Mouse (Mus musculus) adrenal gland, postnatal 10 days (tissue): ENCODE measurements around the gene Krt36. TPM values are rescaled to one million over a fixed set of nuclear protein-coding genes. Genes with fewer than 3 reads are reported as not detected.

Experiments
- DNase-seq: peaks from one replicate; pipeline ENCODE4 v3.0.0; 2021; ENCODE audit warnings: mixed read lengths
- total RNA-seq, 2 experiments: library from RNA; stranded (reverse); gene quantifications; 2 replicates each; pipeline ENCODE4 v1.2.3; 2021

Gene Krt36
- total RNA-seq, 2 experiments from 2014 or later: 0.21 to 0.51 TPM

DNA sequence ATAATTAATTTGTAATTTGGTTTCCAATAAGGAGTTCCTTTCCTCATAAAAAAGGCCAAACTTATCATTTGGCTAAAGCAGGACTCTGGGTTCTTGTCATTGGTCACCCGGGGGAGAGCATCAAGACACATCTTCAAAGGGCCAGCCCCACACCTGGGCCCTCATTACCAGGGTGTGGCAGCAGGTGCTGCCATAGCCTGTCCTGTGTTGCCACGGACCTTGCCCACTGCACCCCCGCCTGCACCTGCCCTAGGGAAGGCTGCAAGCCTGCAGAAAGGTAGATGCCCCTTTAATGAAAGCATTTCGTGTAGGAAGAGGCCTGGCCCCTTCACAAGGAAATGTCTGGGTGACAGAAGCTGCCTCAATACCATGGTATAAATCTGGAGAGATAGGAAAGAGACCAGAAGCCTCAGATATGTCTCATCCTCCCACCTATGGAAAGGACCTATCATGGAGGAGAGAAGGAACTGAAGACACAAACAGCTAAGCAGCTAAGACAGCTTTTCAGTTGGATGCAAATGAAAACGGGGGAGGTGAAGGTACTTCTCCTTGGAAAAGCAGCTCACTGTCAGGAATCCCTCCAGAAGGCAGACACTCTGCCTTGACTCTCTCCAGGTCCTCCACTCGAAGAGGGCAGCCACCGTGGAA lies 16.9 kb downstream of the Krt36 start:
- no peak for DNase-seq

DNA sequence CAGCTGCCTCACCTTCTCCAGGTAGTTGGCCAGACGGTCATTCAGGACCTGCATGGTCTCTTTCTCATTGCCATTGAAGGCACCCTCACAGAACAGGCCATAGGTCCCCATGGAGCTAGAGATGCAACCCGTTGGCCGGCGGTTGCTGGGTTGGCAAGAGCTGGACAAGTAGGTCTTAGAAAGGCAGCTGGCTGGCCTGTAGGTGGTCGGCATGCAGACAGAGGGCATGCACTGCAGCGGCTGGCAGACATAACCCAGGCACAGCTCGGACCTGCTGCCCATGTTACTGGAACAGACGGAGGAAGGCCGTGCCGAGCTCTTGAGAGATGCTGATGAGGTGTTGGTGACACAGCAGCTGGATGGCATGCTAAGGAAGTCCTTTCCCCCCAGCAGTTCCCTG lies 17.6 kb downstream of the Krt36 start, which contains the start of gene Krt32:
Gene Krt32 (minus strand): TSS at position 366 of the 400 bp plus-strand sequence.
- no peak for DNase-seq

DNA sequence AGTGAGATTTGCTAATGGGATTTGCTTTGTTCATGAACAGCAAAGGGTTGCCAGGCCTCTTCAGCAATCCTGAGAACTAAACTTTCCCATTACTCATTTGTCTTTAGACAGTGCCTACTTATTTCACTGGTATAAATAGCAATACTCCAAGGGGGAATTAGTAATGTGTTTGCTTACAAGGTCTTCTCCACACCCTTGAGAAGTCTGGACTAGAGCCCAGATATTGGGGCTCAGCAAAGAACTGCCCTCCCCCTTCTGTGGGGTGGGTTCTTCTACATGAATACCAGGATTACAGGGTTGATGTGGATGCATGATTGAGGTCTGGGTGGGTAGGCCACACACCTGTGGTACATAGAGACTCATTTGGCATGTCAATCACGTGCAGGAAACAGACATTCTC lies 31.6 kb downstream of the Krt36 start:
- no peak for DNase-seq

DNA sequence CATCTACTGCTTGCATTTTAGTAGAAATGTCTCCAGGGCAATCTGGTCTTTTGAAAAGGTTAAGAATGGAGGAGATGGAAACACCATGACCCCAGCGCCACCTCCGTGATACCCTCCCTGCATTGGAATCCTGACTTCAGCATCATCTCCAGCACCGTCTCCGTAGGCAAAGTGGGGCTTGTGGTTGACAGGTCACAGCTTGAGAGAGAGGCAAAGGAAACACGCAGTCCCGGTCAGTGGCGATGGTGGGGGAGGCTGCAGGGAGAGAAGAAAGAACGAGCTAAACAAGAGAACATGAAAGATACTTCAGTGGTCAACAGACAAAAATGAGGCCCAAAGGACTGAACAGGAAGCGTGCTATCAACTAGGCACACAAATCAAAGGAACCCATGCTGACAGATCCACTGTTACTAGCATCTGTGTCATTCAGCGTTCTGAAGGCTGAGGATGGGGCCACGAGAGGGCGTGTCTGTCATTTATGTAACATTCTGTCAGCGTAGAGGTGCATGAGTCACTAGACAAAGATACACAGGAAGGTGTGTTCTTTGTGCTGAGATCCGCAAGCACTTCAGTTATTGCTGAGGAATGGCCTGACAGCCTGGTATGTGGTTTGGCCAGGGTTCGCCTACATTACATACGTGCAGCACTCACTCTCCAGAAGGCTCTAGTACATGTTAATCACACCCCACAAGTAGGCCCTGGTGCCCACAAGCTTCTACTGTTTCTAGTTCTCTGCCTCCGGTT lies 38.0 kb downstream of the Krt36 start:
- DNase-seq: peak; percentile 3

DNA sequence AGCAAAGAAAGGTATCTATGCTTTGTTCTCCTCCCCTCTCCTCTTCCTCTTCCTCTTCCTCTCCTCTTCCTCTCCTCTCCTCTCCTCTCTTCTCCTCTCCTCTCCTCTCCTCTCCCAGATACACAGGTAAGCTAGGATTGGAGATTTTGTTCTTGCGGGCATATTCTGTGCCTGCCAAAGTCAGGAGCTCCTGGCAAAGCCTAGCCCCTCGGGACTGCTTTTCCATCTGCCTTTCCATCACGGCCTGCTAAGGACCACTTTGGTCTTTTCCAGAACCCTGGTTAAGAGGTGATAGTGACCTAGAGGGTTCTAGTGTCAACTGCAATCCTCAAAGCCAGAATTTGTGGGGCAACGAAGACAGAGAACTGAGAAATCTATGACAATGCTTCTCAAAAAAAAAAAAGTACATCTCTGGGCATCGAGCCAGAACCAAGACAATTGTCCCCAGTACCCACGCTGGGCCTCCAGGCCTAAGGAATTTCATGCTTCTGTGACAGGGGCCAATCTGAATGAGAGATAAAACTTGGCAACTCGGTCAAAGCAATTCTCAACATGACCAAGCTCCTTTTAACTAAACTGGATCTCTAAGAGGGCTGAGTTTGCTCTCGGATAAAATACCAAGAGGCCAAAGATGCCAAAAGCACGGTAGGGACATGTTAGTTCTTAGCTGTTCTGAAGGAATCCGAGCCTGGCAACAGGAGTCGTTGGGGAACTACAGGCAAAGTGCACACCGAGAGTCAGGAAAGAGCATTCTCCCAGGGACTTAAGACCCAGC lies 39.0 kb downstream of the Krt36 start:
- no peak for DNase-seq

DNA sequence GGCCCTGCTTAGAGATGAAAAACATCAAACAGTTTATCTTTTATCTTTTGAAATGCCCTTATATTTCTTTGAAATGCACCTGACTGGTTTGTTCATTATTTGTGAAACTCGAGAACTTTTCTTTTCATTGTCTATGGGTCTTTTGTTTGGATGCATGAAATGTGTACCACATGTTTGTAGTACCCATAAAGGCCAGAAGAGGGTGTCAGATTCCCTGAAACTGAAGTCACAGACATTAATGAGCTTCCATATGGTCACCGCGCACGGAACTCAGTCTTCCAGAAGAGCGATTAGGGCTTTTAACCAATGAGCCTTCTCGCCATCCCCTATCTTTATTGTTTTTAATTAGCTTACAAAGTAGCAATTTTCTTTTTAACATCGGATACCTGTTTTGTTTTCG lies 46.6 kb downstream of the Krt36 start:
- DNase-seq: no peak

- peak; percentile 5 for DNase-seq
Observed at GRCm38 (mm10) chr11:100055686-100056655, 49.5 kb downstream of the Krt36 start.

Other genes starting within 250 kb of the Krt36 start
- gene Gm11568, start 247.7 kb downstream of the Krt36 start, total RNA-seq: not detected
- gene Gm11559, start 241.2 kb downstream of the Krt36 start, total RNA-seq: not detected
- gene Krtap9-1, start 232.2 kb downstream of the Krt36 start, total RNA-seq: not detected
- not detected for gene Gm11567, start 226.4 kb downstream of the Krt36 start, total RNA-seq
- gene Krtap31-1, start 197.7 kb downstream of the Krt36 start, total RNA-seq: not detected
- gene Gm11565, start 190.9 kb downstream of the Krt36 start, total RNA-seq: not detected
- not detected for gene Krtap31-2, start 169.3 kb downstream of the Krt36 start, total RNA-seq
- not detected for gene Krtap9-5, start 157.2 kb downstream of the Krt36 start, total RNA-seq
- not detected for gene Krtap29-1, start 126.6 kb downstream of the Krt36 start, total RNA-seq
- gene Krtap16-1, start 119.0 kb downstream of the Krt36 start, total RNA-seq: not detected
- not detected for gene Krtap17-1, start 111.6 kb downstream of the Krt36 start, total RNA-seq
- gene Krt33a, start 89.4 kb downstream of the Krt36 start, total RNA-seq: not detected
- gene Krt33b, start 75.8 kb downstream of the Krt36 start, total RNA-seq: not detected
- not detected for gene Krt34, start 64.1 kb downstream of the Krt36 start, total RNA-seq
- not detected for gene Krt31, start 55.1 kb downstream of the Krt36 start, total RNA-seq
- gene Krt32, start 17.4 kb downstream of the Krt36 start, total RNA-seq: not detected
- gene Krt35, start 9.4 kb downstream of the Krt36 start, total RNA-seq: not detected
- not detected for gene Krt13, start 15.9 kb upstream of the Krt36 start, total RNA-seq
- not detected for gene Krt15, start 30.3 kb upstream of the Krt36 start, total RNA-seq
- gene Krt19, start 43.0 kb upstream of the Krt36 start, total RNA-seq: 10 to 100 TPM in 1 of 2 experiments, 1 to 10 TPM in 1; 9.5 to 11.0 TPM
- gene Krt9, start 87.6 kb upstream of the Krt36 start, total RNA-seq: under 1 TPM in 1 of 2 experiments, not detected in 1; 0.21 TPM
- gene Krt14, start 101.9 kb upstream of the Krt36 start, total RNA-seq: 1 to 10 TPM in 1 of 2 experiments, under 1 TPM in 1; 0.45 to 1.2 TPM
- gene Krt16, start 143.3 kb upstream of the Krt36 start, total RNA-seq: not detected
- gene Krt17, start 155.4 kb upstream of the Krt36 start, total RNA-seq: not detected
- gene Krt42, start 164.2 kb upstream of the Krt36 start, total RNA-seq: not detected
- 1,000 to 10,000 TPM in 1 of 2 experiments, 100 to 1,000 TPM in 1; 930 to 1,143 TPM for gene Eif1, start 214.3 kb upstream of the Krt36 start, total RNA-seq
- not detected for gene Gast, start 228.8 kb upstream of the Krt36 start, total RNA-seq